Mouse (Mus musculus): ENCODE data around the gene Rnf135. TPM values are rescaled to one million over a fixed set of nuclear protein-coding genes. Genes with fewer than 3 reads are reported as not detected.

The Rnf135 gene
- polyA plus RNA-seq, 1 experiment, result 7.6 TPM

DNA sequence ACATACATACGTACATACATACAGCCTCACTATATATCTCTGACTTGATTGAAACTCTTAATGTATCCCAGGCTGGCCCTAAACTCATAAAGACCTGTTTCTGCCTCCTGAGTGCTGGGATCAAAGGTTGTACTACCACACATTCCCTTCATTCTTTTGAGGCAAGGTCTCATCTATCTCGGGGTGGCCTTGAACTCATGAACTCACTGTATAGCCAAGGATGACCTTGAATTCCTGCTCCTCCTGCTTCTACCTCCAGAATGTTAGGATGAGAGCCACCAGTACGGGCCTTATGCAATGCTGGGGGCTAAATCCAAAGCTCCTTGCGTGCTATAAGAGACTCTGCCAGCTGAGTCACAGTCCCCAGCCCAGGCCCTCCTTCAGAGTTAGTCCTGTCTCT lies 22.6 kb upstream of the Rnf135 start:
- Histone ChIP-seq H3K4me1 (ENCODE audit: control insufficient read depth, insufficient read depth, low read length) (peaks cover 14% of the 10 kb centered on the region; the same call in 1 of the 2 replicates), H3K36me3 (ENCODE audit: control insufficient read depth, insufficient read depth, low read length) (no peaks in the 10 kb centered on the region; the same call in 1 of the 2 replicates), H3K27me3 (replicated peaks; ENCODE audit: control insufficient read depth, insufficient read depth, low read length) (no peaks in the 10 kb centered on the region), H3K27ac (ENCODE audit: insufficient read depth, low read depth, low read length) (no peak overlapping the region), H3K4me3 (ENCODE audit: insufficient read depth, low read depth, low read length) (no peak overlapping the region)
- no peak for TF ChIP-seq POLR2A (IDR thresholded peaks at IDR 0.05; ENCODE audit: low read depth, low read length)
- no peak for TF ChIP-seq CTCF (conservative IDR thresholded peaks at IDR 0.05; ENCODE audit: insufficient read depth, insufficient read length, low read depth, low read length)
- 80% methylated on average over 4 of the region's 4 CpGs for WGBS
- no peak for DNase-seq

DNA sequence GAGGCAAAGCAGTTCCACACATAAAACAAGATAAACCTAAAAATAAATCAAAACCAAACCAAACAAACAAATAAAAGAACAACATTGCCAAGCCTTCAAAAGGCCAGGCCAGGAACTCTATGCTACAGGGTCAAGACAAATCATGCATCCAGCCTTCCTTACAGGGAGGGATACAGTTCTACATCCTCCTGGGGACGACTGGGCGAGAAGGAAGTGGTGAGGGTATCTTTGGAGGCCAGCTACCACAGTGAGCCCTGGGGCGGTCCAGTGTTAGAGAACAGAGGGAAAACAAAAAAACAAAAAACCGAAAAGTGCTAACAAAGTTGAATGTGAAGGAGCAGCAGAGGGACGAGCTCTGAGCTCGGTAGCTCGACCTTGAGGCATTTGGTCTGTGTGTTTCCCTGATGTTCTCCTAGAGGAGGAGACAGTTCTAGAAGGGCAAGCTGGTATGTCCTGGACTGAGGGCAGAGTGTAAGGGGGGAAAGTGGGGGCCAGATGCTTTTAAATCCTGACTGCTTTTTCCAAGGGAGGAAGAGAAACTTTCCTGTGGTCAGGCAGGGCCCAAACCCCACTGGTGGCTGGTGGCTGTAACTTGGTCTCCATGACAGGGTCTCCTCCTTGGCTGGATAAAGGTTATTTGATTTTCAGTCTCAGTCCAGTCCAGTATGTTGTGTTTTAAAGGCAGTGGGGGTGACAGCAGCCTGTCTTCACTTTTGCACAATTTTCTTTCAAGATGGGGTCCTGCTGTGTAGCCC lies 20.1 kb upstream of the Rnf135 start:
- Histone ChIP-seq H3K27me3 (replicated peaks; ENCODE audit: control insufficient read depth, insufficient read depth, low read length) (no peaks in the 10 kb centered on the region), H3K36me3 (ENCODE audit: control insufficient read depth, insufficient read depth, low read length) (peaks cover 2% of the 10 kb centered on the region; the same call in 1 of the 2 replicates), H3K27ac (ENCODE audit: insufficient read depth, low read depth, low read length) (peak overlapping the region; percentile 88), H3K4me1 (ENCODE audit: control insufficient read depth, insufficient read depth, low read length) (peaks cover 14% of the 10 kb centered on the region; the same call in 1 of the 2 replicates), H3K4me3 (ENCODE audit: insufficient read depth, low read depth, low read length) (no peak overlapping the region)
- no peak for DNase-seq
- TF ChIP-seq POLR2A (IDR thresholded peaks at IDR 0.05; ENCODE audit: low read depth, low read length), result no peak
- no peak for TF ChIP-seq CTCF (conservative IDR thresholded peaks at IDR 0.05; ENCODE audit: insufficient read depth, insufficient read length, low read depth, low read length)
- WGBS, result 51% methylated on average over 7 of the region's 7 CpGs

- Histone ChIP-seq H3K27me3 (replicated peaks; ENCODE audit: control insufficient read depth, insufficient read depth, low read length) (no peaks in the 10 kb centered on the region), H3K27ac (ENCODE audit: insufficient read depth, low read depth, low read length) (no peak overlapping the region; the same call in 1 of the 2 replicates), H3K36me3 (ENCODE audit: control insufficient read depth, insufficient read depth, low read length) (peaks cover 2% of the 10 kb centered on the region; the same call in 1 of the 2 replicates), H3K4me1 (ENCODE audit: control insufficient read depth, insufficient read depth, low read length) (peaks cover 14% of the 10 kb centered on the region; the same call in 1 of the 2 replicates), H3K4me3 (ENCODE audit: insufficient read depth, low read depth, low read length) (no peak overlapping the region)
- TF ChIP-seq POLR2A (IDR thresholded peaks at IDR 0.05; ENCODE audit: low read depth, low read length), result no peak
- no peak for TF ChIP-seq CTCF (conservative IDR thresholded peaks at IDR 0.05; ENCODE audit: insufficient read depth, insufficient read length, low read depth, low read length)
- DNase-seq, result peak; percentile 89
- 35% methylated on average over 2 of the region's 2 CpGs for WGBS
Measured at GRCm38 (mm10) chr11:80164224-80164623, 19.4 kb upstream of the Rnf135 start.

DNA sequence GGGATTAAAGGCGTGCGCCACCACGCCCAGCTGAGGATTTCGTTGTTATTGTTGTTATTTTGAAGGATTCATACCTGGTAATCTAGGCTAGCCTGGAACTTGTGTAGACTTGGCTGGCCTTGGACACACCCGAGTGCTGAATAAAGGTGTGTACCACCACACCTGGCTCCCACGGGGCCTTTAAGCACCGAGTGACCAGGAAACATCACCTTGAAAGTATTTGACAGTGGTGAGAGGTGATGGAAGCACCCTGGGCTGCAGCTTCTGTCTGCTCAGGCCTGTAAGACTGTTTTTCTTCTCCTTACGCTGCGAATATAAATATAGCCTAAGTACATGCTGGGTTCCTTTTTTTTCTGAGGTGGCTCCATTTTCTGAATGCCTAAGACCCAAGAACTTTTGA lies 15.5 kb upstream of the Rnf135 start:
- TF ChIP-seq CTCF (conservative IDR thresholded peaks at IDR 0.05; ENCODE audit: insufficient read depth, insufficient read length, low read depth, low read length) (no peak), POLR2A (IDR thresholded peaks at IDR 0.05; ENCODE audit: low read depth, low read length) (no peak)
- no peak overlapping the region for H3K27ac ChIP-seq (ENCODE audit: insufficient read depth, low read depth, low read length)
- no peaks in the 10 kb centered on the region for H3K27me3 ChIP-seq (replicated peaks; ENCODE audit: control insufficient read depth, insufficient read depth, low read length)
- 0 out of 2 replicates have a peak, but pooled peaks cover 2% of the 10 kb centered on the region for H3K36me3 ChIP-seq (ENCODE audit: control insufficient read depth, insufficient read depth, low read length)
- 91% methylated on average over 9 of the region's 9 CpGs for WGBS
- no peak for DNase-seq
- no peak overlapping the region for H3K4me3 ChIP-seq (ENCODE audit: insufficient read depth, low read depth, low read length)
- H3K4me1 ChIP-seq (ENCODE audit: control insufficient read depth, insufficient read depth, low read length), result peaks cover 34% of the 10 kb centered on the region

- no peak overlapping the region for H3K4me3 ChIP-seq (ENCODE audit: insufficient read depth, low read depth, low read length)
- 0 out of 2 replicates have a peak, but pooled peaks cover 2% of the 10 kb centered on the region for H3K36me3 ChIP-seq (ENCODE audit: control insufficient read depth, insufficient read depth, low read length)
- peak; percentile 64 for DNase-seq
- H3K27ac ChIP-seq (ENCODE audit: insufficient read depth, low read depth, low read length), result 0 out of 2 replicates have a peak overlapping the region, but pooled peaks have one; percentile 4
- peaks cover 28% of the 10 kb centered on the region for H3K4me1 ChIP-seq (ENCODE audit: control insufficient read depth, insufficient read depth, low read length)
- H3K27me3 ChIP-seq (replicated peaks; ENCODE audit: control insufficient read depth, insufficient read depth, low read length), result no peaks in the 10 kb centered on the region
- no peak for TF ChIP-seq POLR2A (IDR thresholded peaks at IDR 0.05; ENCODE audit: low read depth, low read length)
- TF ChIP-seq CTCF (conservative IDR thresholded peaks at IDR 0.05; ENCODE audit: insufficient read depth, insufficient read length, low read depth, low read length), result no peak
- 61% methylated on average over 4 of the region's 4 CpGs for WGBS
Measured at GRCm38 (mm10) chr11:80168611-80169249, 14.9 kb upstream of the Rnf135 start.

- Histone ChIP-seq H3K4me1 (ENCODE audit: control insufficient read depth, insufficient read depth, low read length) (peaks cover 24% of the 10 kb centered on the region), H3K27ac (ENCODE audit: insufficient read depth, low read depth, low read length) (no peak overlapping the region), H3K36me3 (ENCODE audit: control insufficient read depth, insufficient read depth, low read length) (0 out of 2 replicates have a peak, but pooled peaks cover 2% of the 10 kb centered on the region), H3K4me3 (ENCODE audit: insufficient read depth, low read depth, low read length) (no peak overlapping the region), H3K27me3 (replicated peaks; ENCODE audit: control insufficient read depth, insufficient read depth, low read length) (no peaks in the 10 kb centered on the region)
- TF ChIP-seq CTCF (conservative IDR thresholded peaks at IDR 0.05; ENCODE audit: insufficient read depth, insufficient read length, low read depth, low read length), result no peak
- no peak for TF ChIP-seq POLR2A (IDR thresholded peaks at IDR 0.05; ENCODE audit: low read depth, low read length)
- WGBS, result 83% methylated on average over 3 of the region's 3 CpGs
- DNase-seq, result no peak
Measured at GRCm38 (mm10) chr11:80169629-80170028, 14.0 kb upstream of the Rnf135 start.

DNA sequence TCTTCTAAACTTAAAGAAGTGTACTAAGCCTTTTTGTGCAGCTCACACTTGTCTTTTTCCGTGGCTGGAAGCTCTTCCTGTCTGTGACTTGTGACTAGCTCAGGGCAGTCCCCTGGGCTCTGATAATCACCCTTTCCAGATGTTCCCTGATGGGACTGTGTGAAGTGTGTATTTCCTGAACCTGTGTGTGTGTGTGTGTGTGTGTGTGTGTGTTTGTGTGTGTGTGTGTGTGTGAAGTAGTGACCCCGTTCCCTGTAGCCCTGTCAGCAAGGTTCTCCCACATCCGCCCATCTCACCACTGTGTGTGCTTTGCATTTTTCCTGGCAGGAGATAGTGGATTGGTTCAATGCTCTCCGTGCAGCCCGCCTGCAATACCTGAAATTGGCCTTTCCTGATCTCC lies 13.3 kb upstream of the Rnf135 start:
- Histone ChIP-seq H3K27ac (ENCODE audit: insufficient read depth, low read depth, low read length) (peak overlapping the region; percentile 35; the same call in 1 of the 2 replicates), H3K36me3 (ENCODE audit: control insufficient read depth, insufficient read depth, low read length) (0 out of 2 replicates have a peak, but pooled peaks cover 2% of the 10 kb centered on the region), H3K4me1 (ENCODE audit: control insufficient read depth, insufficient read depth, low read length) (peaks cover 24% of the 10 kb centered on the region), H3K27me3 (replicated peaks; ENCODE audit: control insufficient read depth, insufficient read depth, low read length) (no peaks in the 10 kb centered on the region), H3K4me3 (ENCODE audit: insufficient read depth, low read depth, low read length) (no peak overlapping the region)
- WGBS, result 55% methylated on average over 5 of the region's 5 CpGs
- DNase-seq, result no peak
- no peak for TF ChIP-seq POLR2A (IDR thresholded peaks at IDR 0.05; ENCODE audit: low read depth, low read length)
- no peak for TF ChIP-seq CTCF (conservative IDR thresholded peaks at IDR 0.05; ENCODE audit: insufficient read depth, insufficient read length, low read depth, low read length)
